Mouse (Mus musculus): ENCODE results near the gene Runx1.

DNA sequence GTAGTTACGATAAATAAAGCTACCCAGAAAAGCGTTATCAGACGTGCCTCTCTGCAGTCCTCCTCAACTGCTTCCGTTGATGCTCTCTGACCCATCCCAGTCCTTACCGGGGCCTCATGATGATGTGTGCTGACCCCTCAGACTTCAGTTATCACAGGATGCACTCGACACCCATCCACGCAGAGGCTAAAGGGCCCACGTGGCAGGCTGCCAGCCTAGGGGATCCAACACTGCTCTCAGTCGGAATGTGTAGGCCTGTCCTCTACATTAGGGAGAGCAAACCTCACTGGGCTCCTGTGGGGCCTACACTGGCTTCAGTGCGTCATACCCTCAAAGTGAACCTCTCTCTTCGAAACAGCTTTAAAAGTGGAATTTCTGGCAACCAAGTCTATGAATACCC, 45.8 kb upstream of the Runx1 start:
- TF ChIP-seq CTCF (IDR thresholded peaks at IDR 0.05; ENCODE audit: control insufficient read depth, insufficient read depth, insufficient replicate concordance, low read depth, low read length) (no peak), POLR2A (IDR thresholded peaks at IDR 0.05; ENCODE audit: control insufficient read depth, low read depth, low read length) (no peak)
